Mouse (Mus musculus): ENCODE data around the gene Pank3. TPM values are rescaled to one million over a fixed set of nuclear protein-coding genes. Genes with fewer than 3 reads are reported as not detected.

Pank3 gene
- total and polyA plus RNA-seq, 3 experiments: 18.2 to 40.2 (median 22.5) TPM

GRCm38 (mm10) chr11:35837156-35838126 lies 68.2 kb downstream of the Pank3 start:
- H3K9me3 ChIP-seq (replicated peaks; ENCODE audit: low read length): no peaks in the 10 kb centered on the region
- no peak for DNase-seq (ENCODE audit: extremely low read depth)
- dilution Hi-C loops (cut with MboI; ENCODE audit: extremely low pct_ligation_motif_present, extremely low pct_unique_long_range_greater_than_20kb, low sequenced_read_pairs): no loop called here
- H3K79me2 ChIP-seq (replicated peaks; ENCODE audit: control insufficient read depth, extremely low read depth, insufficient read depth, poor library complexity, severe bottlenecking): peaks cover 17% of the 10 kb centered on the region
- no peaks in the 10 kb centered on the region for H3K27me3 ChIP-seq (replicated peaks)
- H3K27ac ChIP-seq (ENCODE audit: insufficient read depth, low read depth): no peak overlapping the region
- H3K36me3 ChIP-seq (replicated peaks in 1 of 2; ENCODE audit: control insufficient read depth in 1 of 2, insufficient read depth in 1 of 2, low read length in 1 of 2): peaks cover under 1 to 29% of the 10 kb centered on the region in 2 experiments
- H3K4me1 ChIP-seq (ENCODE audit: control insufficient read depth in 1 of 2, insufficient read depth in 2 of 2): peaks cover 10 to 35% of the 10 kb centered on the region in 2 experiments
- no peak for TF ChIP-seq USF2 (conservative IDR thresholded peaks at IDR 0.05; ENCODE audit: low read depth, low read length)
- peak in 1 of 2 experiments; percentile 30; a peak in 2 of 4 replicates for TF ChIP-seq CTCF (conservative IDR thresholded peaks at IDR 0.05 in 1 of 2, IDR thresholded peaks at IDR 0.05 in 1 of 2; ENCODE audit: low read depth in 2 of 2, low read length in 2 of 2)
- H3K4me3 ChIP-seq (replicated peaks in 1 of 3; ENCODE audit: low read depth in 2 of 3, low read length in 2 of 3, poor library complexity in 1 of 3): no peak overlapping the region
- H3K9ac ChIP-seq (ENCODE audit: insufficient read depth, low read depth): 0 out of 2 replicates have a peak overlapping the region, but pooled peaks have one; percentile 30
- in situ Hi-C loops (cut with MboI; ENCODE audit: low pct_ligation_motif_present, low pct_unique_long_range_greater_than_20kb, low sequenced_read_pairs): loop anchor here (25.0 kb wide), 1 partner anchor 1000 kb away; the partner anchor contains the start of gene Spdl1
- H3K4me2 ChIP-seq (ENCODE audit: insufficient read depth, low read depth, poor library complexity, severe bottlenecking): peak overlapping the region; percentile 39

- no peaks in the 10 kb centered on the region for H3K9me3 ChIP-seq (replicated peaks; ENCODE audit: low read length)
- peak; percentile 93 for TF ChIP-seq BHLHE40 (IDR thresholded peaks at IDR 0.05; ENCODE audit: low read depth, low read length)
- peak; percentile 98 for TF ChIP-seq USF1 (IDR thresholded peaks at IDR 0.05; ENCODE audit: low read depth, low read length)
- peak; percentile 79 for TF ChIP-seq TCF12 (IDR thresholded peaks at IDR 0.05; ENCODE audit: low read depth, low read length)
- TF ChIP-seq POLR2A (IDR thresholded peaks at IDR 0.05; ENCODE audit: low read depth, low read length): peak; percentile 82
- peak; percentile 93 for TF ChIP-seq ELF1 (IDR thresholded peaks at IDR 0.05; ENCODE audit: low read depth, low read length)
- peak; percentile 99 for TF ChIP-seq MAX (IDR thresholded peaks at IDR 0.05; ENCODE audit: low read length)
- TF ChIP-seq POLR2AphosphoS2 (IDR thresholded peaks at IDR 0.05; ENCODE audit: low read depth, low read length): no peak
- no peak for TF ChIP-seq ETS1 (conservative IDR thresholded peaks at IDR 0.05; ENCODE audit: low read depth, low read length)
- TF ChIP-seq MAFK (IDR thresholded peaks at IDR 0.05; ENCODE audit: insufficient replicate concordance, low read length): no peak
- peak; percentile 97 for TF ChIP-seq USF2 (conservative IDR thresholded peaks at IDR 0.05; ENCODE audit: low read depth, low read length)
- TF ChIP-seq ZNF384 (IDR thresholded peaks at IDR 0.05; ENCODE audit: low read depth, low read length): peak; percentile 63
- TF ChIP-seq HCFC1 (IDR thresholded peaks at IDR 0.05; ENCODE audit: low read depth, low read length): peak; percentile 65
- peak; percentile 64; the same call in 1 of the 2 replicates for TF ChIP-seq MYC (IDR thresholded peaks at IDR 0.05; ENCODE audit: low read depth, low read length)
- 0 out of 2 replicates have a peak, but pooled peaks have one; percentile 46 for TF ChIP-seq MXI1 (IDR thresholded peaks at IDR 0.05; ENCODE audit: low read depth, low read length)
- no peak for TF ChIP-seq KAT2A (IDR thresholded peaks at IDR 0.05; ENCODE audit: insufficient replicate concordance, low read length)
- TF ChIP-seq CHD2 (IDR thresholded peaks at IDR 0.05; ENCODE audit: low read length): no peak
- no peak for TF ChIP-seq GABPA (IDR thresholded peaks at IDR 0.05; ENCODE audit: insufficient replicate concordance, low read depth, low read length)
- peak; percentile 53; the same call in 1 of the 2 replicates for TF ChIP-seq NRF1 (IDR thresholded peaks at IDR 0.05; ENCODE audit: low read depth, low read length)
- TF ChIP-seq NELFE (IDR thresholded peaks at IDR 0.05; ENCODE audit: low read depth, low read length): peak; percentile 67
- no peak for TF ChIP-seq PAX5 (IDR thresholded peaks at IDR 0.05; ENCODE audit: low read length)
- peak overlapping the region in 2 of 3 experiments; percentile 28 to 30 for H3K4me3 ChIP-seq (replicated peaks in 1 of 3; ENCODE audit: low read depth in 2 of 3, low read length in 2 of 3, poor library complexity in 1 of 3)
- no peaks in the 10 kb centered on the region for H3K27me3 ChIP-seq (replicated peaks)
- peak overlapping the region; percentile 60 for H3K4me2 ChIP-seq (ENCODE audit: insufficient read depth, low read depth, poor library complexity, severe bottlenecking)
- dilution Hi-C loops (cut with MboI; ENCODE audit: extremely low pct_ligation_motif_present, extremely low pct_unique_long_range_greater_than_20kb, low sequenced_read_pairs): no loop called here
- no peak overlapping the region for H3K27ac ChIP-seq (ENCODE audit: insufficient read depth, low read depth)
- peak overlapping the region; percentile 50 for H3K9ac ChIP-seq (ENCODE audit: insufficient read depth, low read depth)
- peak; percentile 95 for DNase-seq (ENCODE audit: extremely low read depth)
- H3K4me1 ChIP-seq (ENCODE audit: control insufficient read depth in 1 of 2, insufficient read depth in 2 of 2): peaks cover 10 to 27% of the 10 kb centered on the region in 2 experiments
- peaks cover 6% of the 10 kb centered on the region for H3K79me2 ChIP-seq (replicated peaks; ENCODE audit: control insufficient read depth, extremely low read depth, insufficient read depth, poor library complexity, severe bottlenecking)
- in situ Hi-C loops (cut with MboI; ENCODE audit: low pct_ligation_motif_present, low pct_unique_long_range_greater_than_20kb, low sequenced_read_pairs): loop anchor here (25.0 kb wide), 1 partner anchor 1001 kb away; the partner anchor contains the start of gene Spdl1
- peaks cover 0 to 25% of the 10 kb centered on the region in 2 experiments for H3K36me3 ChIP-seq (replicated peaks in 1 of 2; ENCODE audit: control insufficient read depth in 1 of 2, insufficient read depth in 1 of 2, low read length in 1 of 2)
Measured at GRCm38 (mm10) chr11:35838345-35839338, 69.4 kb downstream of the Pank3 start.
